Mouse (Mus musculus) B cell, adult 62 days (primary cell): ENCODE data around the gene Tmem247. TPM values are rescaled to one million over a fixed set of nuclear protein-coding genes. Genes with fewer than 3 reads are reported as not detected.

Source experiments
- total RNA-seq: library from RNA; stranded (reverse); gene quantifications from 4 replicates; pipeline ENCODE4 v1.2.4, GENCODE M21; 2023

Gene Tmem247
- total RNA-seq: not detected in 4 replicates

GRCm38 (mm10) chr17:86917048-86917447 lies at the start of gene Tmem247:
Tmem247 (plus strand) TSS chr17:86917348.

GRCm38 (mm10) chr17:86947840-86948796 lies 31.0 kb downstream of the Tmem247 start, which contains the start of gene Atp6v1e2:
Atp6v1e2 (minus strand) TSS chr17:86947897.

GRCm38 (mm10) chr17:86962894-86963585 lies 45.9 kb downstream of the Tmem247 start, which contains the start of gene Rhoq:
Rhoq (plus strand) TSS chr17:86963082.

Other genes starting within 250 kb of the Tmem247 start
- gene Epas1, start 163.6 kb upstream of the Tmem247 start, total RNA-seq: 0.16 to 0.32 TPM (median 0.24 TPM) in 3 of 4 replicates, not detected in the other
- not detected in 4 replicates for gene Atp6v1e2, start 30.5 kb downstream of the Tmem247 start, total RNA-seq
- gene Rhoq, start 45.7 kb downstream of the Tmem247 start, total RNA-seq: 47.0 to 65.7 TPM (median 58.8 TPM) in 4 replicates
- gene Pigf, start 108.1 kb downstream of the Tmem247 start, total RNA-seq: 13.0 to 21.4 TPM (median 15.7 TPM) in 4 replicates
- gene Cript, start 108.2 kb downstream of the Tmem247 start, total RNA-seq: 52.1 to 55.4 TPM (median 54.8 TPM) in 4 replicates
- gene Socs5, start 190.3 kb downstream of the Tmem247 start, total RNA-seq: 36.5 to 47.2 TPM (median 43.0 TPM) in 4 replicates